Mouse (Mus musculus): Measurements from ENCODE around the gene Plscr3.

The Plscr3 gene

DNA sequence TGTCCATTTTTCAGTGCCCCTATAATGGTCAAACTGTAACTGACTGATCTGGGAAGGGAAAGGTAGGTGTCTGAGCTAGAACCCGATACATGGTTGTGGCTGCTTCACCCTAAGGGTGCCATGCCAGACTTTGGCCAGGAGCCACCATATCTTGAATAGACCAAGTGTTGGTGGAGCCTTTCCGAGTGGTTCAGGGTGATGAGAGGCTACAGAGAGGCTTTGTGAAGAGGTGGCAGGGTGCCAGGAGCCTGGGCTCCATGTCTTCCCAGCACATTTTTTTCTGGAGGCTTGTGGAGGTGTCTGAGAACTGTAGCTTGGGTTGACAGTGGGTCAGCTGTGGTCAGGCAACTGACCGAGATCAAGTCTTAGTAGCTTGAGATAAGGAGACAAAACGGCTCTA lies 45.3 kb downstream of the Plscr3 start:
- DNase-seq (ENCODE audit: low spot score in 2 of 2): no peak

DNA sequence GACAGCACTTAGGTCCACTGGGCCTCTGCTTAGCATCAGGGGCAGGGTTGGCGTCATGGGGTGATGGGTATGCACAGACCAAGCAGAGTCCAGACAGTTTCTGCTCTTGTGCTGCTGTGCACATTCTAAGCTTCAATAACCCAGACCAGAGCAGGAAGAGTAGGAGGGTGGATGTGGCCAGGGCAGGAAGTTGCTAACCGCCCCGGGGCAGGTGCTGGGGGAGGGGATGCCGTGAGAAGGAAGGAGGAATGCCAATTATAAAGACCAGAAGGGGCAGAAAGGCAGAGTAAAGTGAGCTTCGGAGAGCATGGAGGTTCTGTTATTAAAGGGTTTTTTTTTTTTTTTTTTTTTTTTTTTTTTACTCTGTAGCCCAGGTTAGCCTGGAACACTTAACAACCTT lies 48.5 kb downstream of the Plscr3 start:
- DNase-seq (ENCODE audit: low spot score in 2 of 2): no peak

DNA sequence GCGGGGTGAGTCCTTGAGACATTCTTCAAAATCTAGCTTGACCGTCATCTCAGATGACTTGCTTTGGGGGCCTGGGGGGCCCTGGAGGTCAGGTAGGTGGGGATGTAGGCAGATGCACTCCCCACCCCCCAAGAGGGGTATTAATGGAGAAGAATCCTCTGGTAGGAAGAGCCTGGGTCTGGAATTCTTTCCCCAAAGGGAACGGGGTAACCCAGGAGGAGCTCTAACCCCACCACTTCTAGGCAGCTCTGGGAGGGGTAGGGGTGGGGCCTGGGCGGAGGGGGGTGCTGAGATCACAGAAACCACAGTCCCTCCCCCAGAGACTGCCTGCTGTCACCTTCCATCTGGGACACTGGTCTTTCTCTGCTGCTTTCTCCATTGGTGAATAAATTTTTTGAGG lies 49.1 kb downstream of the Plscr3 start, which contains the start of gene Acap1:
Gene Acap1, minus strand, starts transcription at position 249 of the 400 bp plus-strand sequence.
- no peak for DNase-seq (ENCODE audit: low spot score in 2 of 2)

DNA sequence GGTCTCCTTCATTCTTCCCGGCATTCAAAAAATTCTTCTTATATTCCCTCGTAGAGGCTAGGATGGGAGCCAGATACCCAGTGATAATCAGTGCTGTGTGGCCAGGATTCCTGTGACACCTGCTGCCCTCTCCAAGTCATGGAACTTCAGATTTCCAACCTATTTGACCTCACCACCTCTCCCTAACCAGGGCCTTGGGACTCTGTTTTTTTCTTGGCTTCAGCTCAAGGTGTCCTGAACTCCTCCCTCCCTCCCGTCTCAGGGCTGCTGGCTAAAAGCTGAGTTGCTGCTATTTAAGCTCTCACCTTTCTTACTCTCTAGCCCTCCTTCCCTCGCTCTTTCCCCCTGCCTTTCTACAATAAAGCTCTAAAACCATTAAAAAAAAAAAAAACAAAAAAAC lies 53.7 kb downstream of the Plscr3 start:
- no peak for DNase-seq (ENCODE audit: low spot score in 2 of 2)

DNA sequence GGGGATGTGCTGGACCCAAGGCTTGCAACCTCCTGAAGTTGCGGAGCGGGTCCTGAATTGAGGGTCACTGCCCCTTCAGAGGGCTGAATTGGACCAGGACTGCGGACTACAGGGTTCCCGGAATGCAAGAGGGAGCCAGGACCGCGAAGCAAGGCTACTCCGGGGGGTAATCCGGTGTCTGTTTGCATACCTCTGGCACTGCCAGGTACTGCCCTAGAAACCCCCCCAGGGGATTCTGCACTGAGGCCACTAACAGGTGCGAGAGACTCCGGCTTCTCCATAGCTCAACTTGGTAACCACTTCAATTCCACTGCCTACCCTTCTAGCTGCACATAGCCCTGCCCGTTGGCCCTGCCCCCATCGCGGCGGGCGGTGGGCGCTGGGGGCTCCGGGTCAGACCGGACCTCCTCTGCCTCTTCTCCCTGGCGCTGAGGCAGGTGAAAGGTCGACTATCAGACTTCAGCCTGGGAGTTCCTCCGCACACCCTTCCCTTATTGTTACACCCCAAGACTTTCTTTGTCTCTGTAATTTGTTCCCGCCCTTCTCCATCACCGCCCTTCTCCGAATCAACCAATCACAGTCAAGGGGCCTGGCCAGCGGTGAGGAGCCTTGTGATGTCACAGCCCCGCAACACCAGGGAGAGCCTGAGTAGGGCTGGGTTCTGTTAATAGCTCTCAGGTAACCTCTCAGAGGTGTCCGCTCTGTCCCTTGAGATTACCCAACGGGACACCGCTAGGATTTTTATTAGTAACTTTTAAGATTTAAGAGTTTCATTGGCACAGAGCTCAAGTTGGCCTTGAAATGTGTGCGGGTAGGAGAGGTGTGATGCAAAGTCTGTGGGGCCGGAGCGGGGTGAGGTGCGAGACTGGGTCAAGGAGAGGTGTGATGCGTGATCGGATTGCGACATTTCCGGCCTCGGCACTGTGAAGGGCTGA lies 54.6 kb downstream of the Plscr3 start, which contains the start of the genes 2810408A11Rik and Neurl4:
Gene 2810408A11Rik, minus strand, starts transcription at position 517 of the 935 bp plus-strand sequence.
Gene Neurl4, plus strand, starts transcription at position 602 of the 935 bp plus-strand sequence.
- DNase-seq (ENCODE audit: low spot score in 2 of 2): peak; percentile 93 to 94

DNA sequence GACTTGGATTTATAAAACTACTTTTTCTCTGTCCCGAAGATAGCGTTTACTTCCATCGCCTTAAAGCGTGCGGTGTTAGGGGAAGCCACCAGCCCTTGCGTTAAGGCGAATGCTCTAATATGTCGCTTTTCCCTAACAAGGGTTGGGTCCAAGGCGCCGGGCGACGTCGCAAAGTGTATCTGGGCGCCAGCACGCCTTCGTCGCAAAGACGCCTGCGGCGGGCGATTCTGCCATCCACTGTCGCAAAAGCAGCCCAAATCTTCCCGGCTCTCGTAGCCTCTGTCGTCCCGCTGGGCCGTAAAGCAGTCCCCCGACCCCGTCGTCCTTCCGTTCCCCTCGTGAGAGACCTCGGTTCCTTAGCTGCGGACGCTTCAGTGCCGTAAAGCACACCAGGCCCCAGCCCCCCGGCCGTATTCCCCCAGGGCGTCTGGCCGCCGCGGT lies 55.2 kb downstream of the Plscr3 start:
- DNase-seq (ENCODE audit: low spot score in 2 of 2): peak; percentile 97 to 98
